Mouse (Mus musculus) granulocyte monocyte progenitor cell, adult 5-6 weeks (primary cell): ENCODE data around the gene Adgb. TPM values are rescaled to one million over a fixed set of nuclear protein-coding genes. Genes with fewer than 3 reads are reported as not detected.
"Not testable (repeated sequence)": the region's sequence is repeated elsewhere in the genome, so short reads cannot be mapped to it uniquely, and the experiment has no call there.

Experiments
- ATAC-seq: replicated peaks from 2 replicates; pipeline ENCODE4 v1.8.0; 2016; ENCODE audit warnings: mild to moderate bottlenecking, moderate TSS enrichment, inconsistent platforms; ENCODE audit not compliant: poor library complexity, severe bottlenecking
- total RNA-seq, 2 experiments: library from RNA; stranded (forward) in 1 of 2; stranded (reverse) in 1 of 2; fragments of 200-712, 200-1000 nt in 1 of 2; fragments of >200 nt in 1 of 2; fragmentation: Nextera tagmentation in 1 of 2; gene quantifications; 2 replicates each; pipeline ENCODE4 v1.2.3; 2014 to 2017

Adgb gene
- total RNA-seq (2014; fragmentation: Nextera tagmentation) (1.7 and 2.9 TPM in 2 replicates), total RNA-seq (2017) (0.21 and 2.0 TPM in 2 replicates)

DNA sequence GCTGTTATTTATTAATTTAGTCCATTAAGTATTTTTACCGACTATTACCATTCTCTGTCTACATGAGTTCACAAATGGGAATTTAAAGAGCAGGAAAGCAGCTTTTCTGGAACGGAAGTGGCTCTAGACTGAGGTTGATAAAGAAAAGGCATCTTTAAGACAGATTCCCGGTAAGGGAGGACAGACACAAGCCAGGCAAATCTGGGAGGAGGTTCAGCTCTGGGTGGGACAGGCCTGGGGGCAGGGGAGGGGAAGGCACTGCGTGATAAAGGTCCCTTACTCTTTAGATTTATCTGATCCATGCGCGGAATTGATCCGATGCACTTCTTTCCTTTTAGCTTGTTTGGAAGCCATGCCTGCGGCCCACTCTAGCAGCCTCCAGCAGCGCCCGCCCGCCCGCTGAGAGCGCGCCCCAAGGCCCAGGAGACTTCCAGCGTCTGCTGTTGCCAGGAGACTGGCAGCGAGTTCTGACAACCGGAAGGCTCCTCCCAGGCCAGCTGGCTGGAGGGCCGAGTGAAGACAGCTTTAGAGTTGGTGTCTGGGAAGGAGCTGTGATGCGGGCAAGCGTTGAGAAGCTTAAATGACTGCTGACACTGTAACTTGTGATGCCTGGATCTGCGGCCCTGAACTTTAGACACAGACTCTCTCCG, at the start of gene Adgb:
Adgb (minus strand) TSS at position 366 of the 650 bp plus-strand sequence.
- ATAC-seq = peak; percentile 62

DNA sequence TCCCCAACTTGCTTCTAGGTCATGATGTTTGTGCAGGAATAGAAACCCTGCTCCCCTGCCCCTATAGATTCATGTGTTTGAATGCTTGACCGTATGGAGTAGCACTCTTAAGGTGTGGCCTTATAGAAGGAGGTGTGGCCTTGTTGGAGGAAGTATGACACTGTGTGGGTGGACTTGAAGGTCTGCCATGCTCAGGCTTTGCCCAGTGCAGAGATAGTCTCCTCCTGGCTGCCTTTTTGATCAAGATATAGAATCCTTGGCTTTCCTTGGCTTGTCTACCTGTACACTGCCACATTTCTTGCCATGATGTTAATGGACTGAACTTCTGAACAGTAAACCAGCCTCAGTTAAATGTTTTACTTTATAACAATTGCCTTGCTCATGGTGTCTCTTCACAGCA, 8.0 kb upstream of the Adgb start:
- ATAC-seq = no peak

DNA sequence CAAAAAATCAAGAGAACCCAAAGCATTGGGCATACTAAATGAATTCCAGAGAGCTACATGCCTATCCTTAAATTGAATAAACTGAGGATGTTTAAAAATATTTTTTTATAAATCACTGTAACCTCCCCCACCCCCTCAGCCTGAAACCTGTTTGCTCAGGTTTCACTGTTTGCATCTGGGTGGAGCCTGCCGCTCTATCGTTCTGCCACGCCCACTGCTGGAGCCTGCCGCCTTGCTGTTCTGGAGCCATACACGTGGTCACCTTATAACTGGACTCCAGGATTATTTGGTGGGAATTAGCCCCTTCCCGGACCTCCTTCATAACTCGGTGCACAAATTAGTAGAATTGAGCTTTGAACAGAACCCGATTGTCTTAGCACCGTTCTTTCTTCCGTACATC, 5.3 kb upstream of the Adgb start:
- ATAC-seq = not testable (repeated sequence)

DNA sequence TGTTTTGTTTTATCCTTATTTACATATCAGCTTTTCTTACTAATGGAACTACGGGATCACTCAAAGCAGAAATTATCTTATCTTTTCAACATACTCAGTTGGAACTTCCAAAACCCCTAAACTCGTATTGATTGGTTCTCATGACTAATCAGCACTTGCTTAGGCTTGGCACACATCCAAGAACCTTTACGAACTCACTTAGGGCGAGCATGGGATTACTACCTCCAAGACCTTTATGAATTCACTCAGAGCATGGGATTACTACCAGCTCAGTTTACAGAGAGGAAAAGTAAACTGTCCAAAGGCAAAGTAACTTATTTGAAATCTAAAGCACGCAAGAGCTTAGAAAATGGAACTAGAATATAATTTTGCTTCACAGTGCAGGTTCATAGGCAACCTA, 4.8 kb upstream of the Adgb start:
- no peak for ATAC-seq

DNA sequence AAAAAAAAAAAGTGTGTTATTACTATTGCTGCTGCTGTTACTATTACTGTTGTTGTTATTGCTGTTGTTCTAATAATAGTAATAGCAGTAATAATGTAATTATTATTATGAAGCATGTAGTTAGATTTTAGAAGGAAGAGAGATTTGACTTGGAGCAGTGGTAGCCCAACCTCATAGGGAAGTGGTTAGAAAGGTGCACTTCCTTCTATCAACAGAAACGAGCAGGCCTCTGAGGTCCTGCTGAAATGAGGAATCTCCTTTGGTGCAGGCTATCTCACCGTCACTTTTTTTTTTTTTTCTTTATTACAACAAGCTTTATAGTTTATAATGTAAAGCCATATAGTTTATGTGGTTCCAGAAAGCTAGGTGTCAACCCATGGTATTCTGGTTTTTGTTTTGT, 4.4 kb upstream of the Adgb start:
- ATAC-seq = peak; percentile 84

DNA sequence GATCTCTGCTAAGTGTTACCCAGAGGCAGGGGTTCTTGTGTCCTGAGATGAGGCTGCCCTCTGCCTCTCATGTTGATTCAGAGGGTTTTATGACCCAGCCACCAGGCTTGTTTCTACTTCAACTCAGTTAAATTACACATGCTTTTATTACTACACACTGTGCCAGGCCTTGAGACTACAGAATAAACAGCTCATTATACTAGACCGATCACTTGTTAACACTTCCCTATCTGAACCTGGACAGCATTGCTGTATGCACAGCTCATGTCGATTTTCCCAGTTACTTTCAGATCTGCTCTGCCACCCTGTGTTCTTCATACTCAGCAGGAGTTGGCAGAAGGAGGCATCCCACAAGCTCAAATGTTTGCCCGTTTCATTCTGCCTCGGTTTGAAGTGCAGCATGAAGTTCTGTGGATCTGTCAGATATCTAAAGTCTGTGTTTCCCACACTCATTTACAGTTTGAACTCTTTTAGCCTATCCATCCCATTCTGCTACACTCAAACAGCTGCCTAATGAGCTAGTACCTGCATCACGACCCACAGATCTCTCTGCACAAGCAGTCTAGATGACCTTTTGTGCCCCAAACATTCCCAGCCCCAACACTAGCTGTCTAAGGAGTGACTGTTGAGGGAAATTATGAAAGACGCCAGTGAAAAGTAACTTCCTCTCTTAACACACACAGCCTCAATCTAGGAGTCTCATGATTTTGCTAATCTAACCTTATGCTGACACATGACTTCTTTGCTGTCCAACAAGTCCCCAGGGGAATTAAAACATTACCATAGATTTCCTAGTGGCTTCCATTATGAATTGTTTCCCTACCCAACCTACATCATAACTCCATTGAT, 3.2 kb downstream of the Adgb start:
- peak; percentile 78 for ATAC-seq

DNA sequence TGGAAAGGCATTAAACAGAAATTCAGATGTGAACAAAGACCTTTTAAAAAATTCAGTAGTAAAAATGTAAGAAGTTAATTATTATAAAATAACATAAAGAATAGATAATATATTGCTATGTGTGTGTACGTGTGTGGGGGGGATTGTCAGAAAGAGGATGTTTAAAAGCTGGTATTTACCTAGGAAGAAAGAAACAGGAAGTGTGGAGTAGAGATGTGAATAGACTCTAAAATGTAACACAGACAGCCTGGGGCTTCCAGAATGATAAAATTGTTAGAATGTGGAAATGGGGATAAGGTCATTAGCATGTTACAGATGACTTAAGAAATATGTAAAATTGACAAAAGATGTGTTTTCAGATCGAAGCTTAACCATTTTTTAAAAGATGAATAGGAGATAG, 12.0 kb downstream of the Adgb start:
- ATAC-seq = peak; percentile 55

DNA sequence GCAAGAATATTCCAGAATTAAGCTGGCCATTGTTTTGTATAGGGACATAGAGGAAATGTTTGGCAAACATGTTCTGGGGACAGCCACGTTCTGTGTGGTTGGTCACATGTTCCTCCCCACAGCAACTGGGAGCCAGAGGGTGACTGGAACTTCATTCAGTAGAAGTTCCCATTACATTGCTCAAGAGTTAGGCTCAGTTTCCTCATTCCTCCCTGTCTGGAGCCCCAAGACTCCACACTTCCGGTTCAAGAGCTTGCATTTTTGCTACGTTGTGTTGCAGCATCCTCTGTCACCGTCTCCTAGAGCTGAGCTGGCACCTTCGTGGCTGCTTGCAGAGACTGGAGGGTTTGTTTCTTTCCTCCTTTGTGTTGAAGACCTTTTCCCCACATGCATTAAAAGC, 15.1 kb downstream of the Adgb start:
- ATAC-seq = peak; percentile 97

DNA sequence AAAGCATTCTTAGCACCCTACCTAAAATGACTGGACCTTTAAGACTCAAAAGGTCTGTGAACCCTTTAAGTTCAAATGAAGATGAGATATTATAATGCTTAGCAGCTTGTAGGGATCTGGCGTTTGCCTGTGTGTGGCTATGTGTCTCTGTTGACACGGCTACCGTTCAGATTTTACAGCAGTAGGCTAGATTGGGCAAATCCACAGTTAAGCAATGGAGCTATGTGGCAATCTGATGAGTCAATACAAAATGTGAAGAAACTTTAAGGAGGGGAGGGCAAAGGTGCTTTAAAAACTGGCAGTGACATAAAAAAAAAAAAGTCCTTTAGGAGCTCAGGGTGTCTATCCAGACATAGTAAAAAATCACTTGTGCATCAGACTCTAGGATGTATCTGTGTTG, 23.1 kb downstream of the Adgb start:
- ATAC-seq = peak; percentile 100

DNA sequence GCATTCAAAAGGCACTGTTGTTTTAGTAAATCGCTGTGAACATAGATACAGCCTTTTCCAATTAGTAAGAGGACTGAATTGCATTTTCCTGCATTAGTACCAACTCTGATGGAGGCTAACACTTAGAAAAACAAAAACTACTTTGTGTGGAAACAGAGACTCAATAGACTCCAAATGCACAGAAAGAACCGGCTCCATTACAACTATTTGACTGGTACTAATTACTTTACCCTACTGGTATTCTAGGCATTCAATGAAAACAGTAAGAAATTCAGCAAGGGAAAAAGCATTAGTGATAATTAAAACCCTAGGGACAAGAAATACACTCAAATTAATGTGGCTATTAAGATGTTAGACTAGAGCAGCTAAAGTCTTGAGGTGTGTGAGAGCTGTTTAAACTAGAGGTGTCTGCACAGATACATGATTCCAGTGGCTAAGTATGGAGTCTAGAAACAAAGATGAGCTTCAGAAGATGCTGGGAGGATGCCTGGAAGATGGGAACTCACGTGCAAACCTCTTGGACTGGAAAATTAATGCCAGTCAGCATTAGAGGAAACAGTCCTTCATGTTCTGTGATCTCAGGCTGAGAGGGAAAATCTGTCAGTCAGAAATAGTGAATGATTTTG, 27.2 kb downstream of the Adgb start:
- ATAC-seq = no peak

DNA sequence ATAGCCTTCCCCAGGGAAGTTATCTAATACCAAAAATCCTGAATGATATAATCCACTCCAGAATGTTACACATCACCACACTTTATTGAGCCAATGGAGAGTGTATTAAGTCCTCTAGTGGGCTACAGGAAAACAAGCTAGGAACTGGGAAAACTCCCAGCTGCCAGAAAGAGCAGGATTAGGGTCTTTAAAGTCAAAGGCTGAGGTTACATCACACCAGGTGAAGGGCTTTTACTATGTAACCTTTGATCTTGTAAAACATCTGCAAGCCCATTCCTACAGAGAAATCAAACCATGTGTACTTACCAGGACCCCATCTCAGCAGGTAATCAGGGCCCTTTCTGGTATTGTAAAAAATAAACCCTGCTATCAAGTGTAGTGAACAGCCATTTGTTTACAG, 28.6 kb downstream of the Adgb start:
- ATAC-seq = no peak

DNA sequence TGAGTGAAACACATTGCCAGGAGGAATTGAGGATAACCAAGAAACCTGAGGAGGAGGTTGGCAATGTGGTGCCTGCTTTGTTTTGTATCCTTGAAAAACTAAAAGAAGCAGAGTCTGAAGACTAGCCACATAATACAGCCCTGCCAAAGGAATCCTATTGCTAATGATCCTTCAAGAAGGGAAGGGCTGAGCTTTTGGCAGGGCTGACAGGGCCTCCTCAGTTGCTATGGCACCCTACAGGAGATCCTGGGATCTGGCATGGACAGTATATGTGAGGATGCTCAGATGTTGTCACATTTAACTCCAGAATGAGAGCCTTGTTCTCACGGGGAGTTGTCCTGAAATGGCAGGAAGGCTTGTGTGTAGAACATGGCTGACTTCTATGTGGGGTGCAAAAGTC, 37.1 kb downstream of the Adgb start:
- ATAC-seq = no peak

DNA sequence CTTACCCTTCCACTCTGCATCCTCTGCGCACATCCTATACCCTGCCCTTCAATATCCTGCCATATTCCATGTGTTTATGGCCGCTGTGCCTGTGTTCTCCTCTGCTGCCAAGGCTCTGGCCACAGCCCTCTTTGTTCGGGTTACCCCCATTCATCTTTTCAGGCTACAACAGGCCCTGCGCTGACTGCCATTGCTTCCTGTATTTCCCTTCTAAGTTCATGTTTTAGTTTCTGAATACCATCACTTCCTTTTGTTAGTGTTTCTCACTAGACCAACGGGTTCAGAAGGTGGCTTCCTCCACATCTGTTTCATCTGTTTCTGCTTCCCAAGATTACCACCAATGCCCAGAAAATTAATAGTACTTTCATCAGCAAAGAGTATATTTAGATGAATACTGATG, 42.5 kb downstream of the Adgb start:
- peak; percentile 84 for ATAC-seq

DNA sequence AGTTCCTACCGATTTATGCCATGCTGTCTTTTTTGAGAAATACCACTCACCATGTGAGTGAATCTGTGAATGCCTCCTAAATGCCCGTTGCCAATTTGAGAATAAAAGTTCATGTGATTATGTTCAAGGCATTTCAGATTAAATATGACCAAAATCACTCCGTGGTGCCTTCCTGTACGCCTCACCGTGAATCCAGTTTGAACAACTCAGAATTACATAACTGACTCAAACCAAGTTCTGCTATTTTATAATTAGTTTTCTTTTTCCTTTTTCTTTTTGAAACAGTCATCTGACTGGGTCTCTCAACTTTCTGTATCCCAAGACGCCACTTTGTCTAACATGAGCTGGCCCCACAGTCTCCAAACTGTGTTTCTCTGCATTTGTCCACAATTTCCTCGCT, 43.1 kb downstream of the Adgb start:
- peak; percentile 54 for ATAC-seq

DNA sequence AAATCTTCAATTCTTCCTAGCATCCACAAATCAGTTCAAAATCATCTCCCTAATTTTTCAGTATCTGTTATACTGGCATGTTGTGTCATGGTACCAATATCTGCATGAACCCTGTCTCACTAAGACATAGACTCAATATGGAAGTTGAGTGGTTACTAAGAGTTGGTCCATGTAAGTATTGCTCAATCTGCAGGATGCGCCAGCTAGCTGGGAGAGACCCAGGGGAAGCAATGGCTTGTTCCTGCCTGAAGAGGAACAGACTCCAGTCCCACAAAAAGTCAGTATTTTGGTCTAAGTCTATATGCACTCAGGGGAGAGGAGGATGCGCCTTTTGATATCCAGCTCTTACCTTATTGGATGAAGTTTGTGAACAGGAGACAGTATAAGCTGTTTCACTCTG, 47.7 kb downstream of the Adgb start:
- ATAC-seq = peak; percentile 95

DNA sequence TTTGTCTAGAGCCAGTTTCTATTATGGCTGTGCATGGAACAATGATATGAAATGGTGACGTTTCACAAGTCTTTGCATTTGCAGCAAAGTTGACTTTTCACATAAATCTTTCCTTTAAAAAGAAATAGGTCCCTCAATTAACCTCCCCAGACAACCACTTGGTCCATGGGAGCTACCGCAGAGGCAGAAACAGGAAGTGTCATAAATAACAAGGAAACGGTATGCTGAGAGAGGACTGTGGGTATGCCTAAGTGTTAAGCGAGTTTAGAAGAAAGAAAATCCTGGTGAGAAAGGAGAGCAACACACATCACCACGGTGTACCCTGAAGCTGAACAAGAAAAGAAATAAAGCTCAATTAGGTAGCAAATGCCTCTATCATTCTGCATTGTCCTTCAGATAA, 61.1 kb downstream of the Adgb start:
- peak; percentile 96 for ATAC-seq

DNA sequence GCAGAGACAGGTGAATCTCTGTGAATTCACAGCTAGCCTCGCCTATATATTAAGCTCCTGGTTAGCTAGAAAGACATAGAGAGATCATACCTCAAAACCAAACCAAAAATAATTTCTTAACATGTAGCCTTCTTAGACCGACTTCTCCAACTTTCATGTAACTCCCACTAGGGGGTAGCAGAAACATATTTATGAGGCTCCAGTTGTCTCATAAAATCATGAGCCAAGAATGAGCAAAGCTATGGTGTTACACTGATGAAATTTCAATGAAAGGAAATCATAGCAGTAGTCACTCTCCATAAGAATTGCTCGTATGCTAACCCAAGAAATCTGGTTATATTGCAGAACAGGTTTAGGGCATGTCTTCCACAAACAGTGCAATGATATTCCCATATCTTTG, 64.0 kb downstream of the Adgb start:
- ATAC-seq = peak; percentile 82

DNA sequence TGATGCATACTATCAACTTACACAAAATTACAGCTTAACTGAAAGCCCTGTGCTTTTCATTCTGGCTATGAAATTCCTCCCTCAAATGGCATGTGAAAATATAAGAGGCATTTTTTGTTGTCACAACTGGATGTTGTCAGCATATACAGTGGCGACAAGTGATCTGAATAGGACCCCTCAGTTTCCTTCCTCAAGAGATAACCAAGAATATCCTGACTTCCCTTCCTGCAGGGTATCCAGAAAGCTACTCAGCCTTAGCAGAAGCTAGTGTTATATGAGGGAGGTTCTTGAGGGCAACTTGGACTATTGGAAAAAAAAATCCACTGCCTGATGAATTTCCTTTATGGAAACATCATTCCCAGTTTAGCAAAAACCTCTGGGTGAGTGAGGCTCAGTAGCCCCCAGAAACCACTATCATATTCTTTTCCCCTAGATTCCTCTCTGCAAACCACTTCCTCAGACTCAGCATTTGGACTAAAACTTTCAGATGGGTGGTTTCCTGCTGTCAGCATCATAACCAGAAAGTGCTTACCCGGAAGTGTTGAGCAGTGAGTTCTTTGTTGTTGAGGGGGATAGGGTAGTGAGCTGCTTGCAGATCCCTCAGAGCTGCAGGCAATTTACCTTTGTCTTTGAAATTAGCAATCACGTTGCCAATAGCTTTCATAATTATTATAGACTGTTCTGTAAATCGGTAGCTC, 76.2 kb downstream of the Adgb start:
- ATAC-seq = peak; percentile 95

DNA sequence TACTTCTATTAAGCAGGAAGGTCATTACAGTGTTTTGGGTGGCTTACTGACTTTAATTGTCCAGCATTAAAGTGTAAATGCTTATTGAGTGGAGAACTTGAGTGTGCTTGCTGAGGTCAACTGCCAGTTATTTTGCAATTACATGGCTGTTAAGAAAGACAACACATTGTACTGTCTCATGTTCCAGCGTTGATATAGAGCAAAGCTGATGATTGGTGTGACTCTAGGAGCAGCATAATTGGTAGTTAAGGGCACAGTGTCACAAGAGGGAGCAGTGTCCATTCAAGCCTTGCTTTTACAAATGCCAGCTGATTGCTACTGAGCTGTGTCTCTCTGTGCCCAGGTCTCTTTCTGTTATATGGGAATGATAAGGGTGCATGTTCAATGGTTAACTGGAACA, 97.5 kb downstream of the Adgb start:
- peak; percentile 62 for ATAC-seq

DNA sequence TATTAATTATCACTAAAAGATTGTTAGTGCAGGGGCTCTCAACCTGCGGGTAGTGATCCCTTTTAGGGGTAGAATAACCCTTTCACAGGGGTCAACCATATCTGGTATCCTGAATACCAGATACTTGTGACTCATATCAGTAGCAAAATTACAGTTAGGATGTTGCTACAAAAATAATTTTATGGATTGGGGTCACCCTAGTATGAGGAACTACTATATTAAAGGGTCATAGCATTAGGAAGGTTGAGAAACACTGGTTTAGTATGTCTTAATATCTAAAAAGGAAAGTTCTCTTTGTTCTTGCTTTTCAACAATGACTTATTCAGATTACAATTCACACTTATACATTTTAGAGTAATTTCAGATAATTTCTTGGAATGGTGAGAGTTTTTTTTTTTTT, 108.1 kb downstream of the Adgb start:
- peak; percentile 88 for ATAC-seq
